Mouse (Mus musculus) lung, adult 18-20 months (tissue): ENCODE data around the gene 1700028J19Rik.
"Not testable (repeated sequence)": the region's sequence is repeated elsewhere in the genome, so short reads cannot be mapped to it uniquely, and the experiment has no call there.

ENCODE experiments used
- DNase-seq, 2 experiments: peaks; one replicate each; pipeline ENCODE4 v3.0.0; 2022; ENCODE audit warnings: mixed read lengths in 2 of 2

1700028J19Rik gene

GRCm38 (mm10) chr7:44246055-44246983 is at the start of gene 1700028J19Rik, which contains the start of gene 2410002F23Rik:
Gene 1700028J19Rik, minus strand, starts transcription at chr7:44246695.
Gene 2410002F23Rik, plus strand, starts transcription at chr7:44246722.
- peak; percentile 87 to 89 for DNase-seq

DNA sequence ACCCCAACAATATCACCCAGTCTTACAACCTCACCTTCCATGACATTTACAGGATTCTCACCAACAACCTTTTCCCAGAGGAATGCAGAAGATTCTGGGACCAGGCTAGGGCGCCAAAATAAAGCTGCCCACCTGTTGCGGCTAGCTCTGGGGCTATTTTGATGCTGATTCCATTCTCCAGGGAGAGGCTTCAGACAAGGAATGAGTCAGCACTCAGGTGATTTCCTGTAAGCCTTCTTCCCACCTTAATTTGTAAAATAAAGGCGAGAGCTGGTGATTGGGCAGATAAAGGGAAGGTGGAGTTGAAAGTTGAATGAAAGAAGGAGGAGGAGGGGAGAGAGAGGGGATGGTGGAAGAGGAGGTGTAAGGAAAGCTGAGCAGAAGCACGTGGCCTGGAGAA is 44.9 kb upstream of the 1700028J19Rik start:
- DNase-seq = no peak

GRCm38 (mm10) chr7:44290986-44291385 is 44.5 kb upstream of the 1700028J19Rik start:
- no peak for DNase-seq

DNA sequence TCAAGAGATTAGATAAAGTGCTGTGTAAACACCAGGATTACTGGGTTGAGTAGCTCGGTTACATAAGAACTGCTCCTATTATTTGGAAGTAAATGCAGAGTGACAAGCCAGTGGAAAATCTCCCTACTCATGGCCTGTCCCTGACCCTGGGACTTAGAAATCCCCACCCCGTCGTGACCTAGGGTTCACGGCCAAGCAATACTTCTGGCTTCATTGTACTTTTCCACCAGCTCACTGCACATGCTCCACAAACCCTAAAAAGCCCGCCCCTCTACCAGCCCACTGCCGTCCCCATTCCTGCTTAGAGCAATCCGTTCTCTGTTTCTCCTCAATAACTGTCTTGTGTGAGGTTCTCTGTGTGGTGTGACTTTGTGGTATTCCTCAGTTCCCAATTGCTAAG is 41.3 kb upstream of the 1700028J19Rik start:
- peak in 1 of 2 experiments; percentile 44 for DNase-seq

DNA sequence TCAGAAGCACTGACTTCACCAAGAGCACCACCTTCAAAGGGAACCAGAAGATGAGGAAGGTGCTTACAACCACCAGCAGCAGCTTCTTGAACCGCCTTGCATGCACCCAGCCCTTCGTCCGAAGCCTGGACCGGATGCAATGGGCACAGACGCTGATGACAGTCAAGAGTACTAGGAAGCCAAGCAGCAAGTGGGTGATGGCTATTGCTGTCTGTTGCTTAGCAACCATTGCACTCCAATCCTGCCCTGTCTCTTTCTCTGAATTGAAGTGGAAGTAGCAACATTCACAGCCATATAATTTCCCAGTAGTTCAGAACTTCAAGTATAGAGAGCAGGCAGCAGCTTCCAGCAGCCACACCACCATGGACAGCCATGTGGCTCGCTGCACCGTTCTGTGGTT is 35.1 kb upstream of the 1700028J19Rik start:
- no peak for DNase-seq

- no peak for DNase-seq
These were observed 34.5 kb upstream of the 1700028J19Rik start for GRCm38 (mm10) chr7:44280959-44281358.

DNA sequence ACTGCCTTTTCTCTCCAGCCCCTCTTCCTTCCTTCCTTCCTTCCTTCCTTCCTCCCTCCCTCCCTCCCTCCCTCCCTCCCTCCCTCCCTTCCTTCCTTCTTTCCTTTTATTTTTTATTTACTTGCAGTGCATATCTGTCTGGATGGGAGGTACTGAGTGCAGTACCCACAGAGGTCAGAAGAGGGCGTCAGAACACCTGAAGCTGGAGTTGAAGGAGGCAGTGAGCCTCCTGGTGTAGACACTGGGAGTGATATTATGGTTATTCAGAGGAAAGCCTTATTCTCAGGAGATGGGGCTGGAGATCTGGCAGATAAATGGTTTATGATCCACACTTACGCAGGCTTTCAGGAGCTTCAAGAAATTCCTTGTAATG is 30.7 kb upstream of the 1700028J19Rik start:
- DNase-seq = peak; percentile 15 to 22

- no peak for DNase-seq
These were observed 30.2 kb upstream of the 1700028J19Rik start for GRCm38 (mm10) chr7:44276461-44277249.

- no peak for DNase-seq
These were observed 29.1 kb upstream of the 1700028J19Rik start for GRCm38 (mm10) chr7:44275546-44275945.

GRCm38 (mm10) chr7:44274096-44274495 is 27.6 kb upstream of the 1700028J19Rik start:
- DNase-seq = no peak

GRCm38 (mm10) chr7:44273446-44273845 is 27.0 kb upstream of the 1700028J19Rik start:
- no peak for DNase-seq

- DNase-seq = no peak
These were observed 26.1 kb upstream of the 1700028J19Rik start for GRCm38 (mm10) chr7:44272546-44272945.

GRCm38 (mm10) chr7:44271309-44271708 is 24.8 kb upstream of the 1700028J19Rik start:
- no peak for DNase-seq

DNA sequence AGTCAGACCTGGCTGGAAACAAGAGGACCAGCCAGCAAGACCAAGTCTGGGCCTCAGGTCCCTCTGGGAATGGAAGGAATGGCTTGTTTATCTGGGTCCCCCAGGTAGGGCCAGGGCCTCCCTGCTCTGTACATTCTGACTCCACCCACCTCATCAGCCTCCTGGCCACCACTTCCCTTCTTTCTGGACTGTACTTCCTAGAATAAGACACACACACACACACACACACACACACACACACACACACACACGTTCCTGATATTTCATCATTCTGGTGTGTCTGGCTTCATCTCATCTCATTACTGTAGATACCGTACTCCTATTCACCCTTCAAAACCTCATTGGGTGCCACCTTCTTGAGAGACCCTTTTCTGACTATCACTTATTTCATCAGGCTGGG is 22.9 kb upstream of the 1700028J19Rik start:
- DNase-seq = no peak

DNA sequence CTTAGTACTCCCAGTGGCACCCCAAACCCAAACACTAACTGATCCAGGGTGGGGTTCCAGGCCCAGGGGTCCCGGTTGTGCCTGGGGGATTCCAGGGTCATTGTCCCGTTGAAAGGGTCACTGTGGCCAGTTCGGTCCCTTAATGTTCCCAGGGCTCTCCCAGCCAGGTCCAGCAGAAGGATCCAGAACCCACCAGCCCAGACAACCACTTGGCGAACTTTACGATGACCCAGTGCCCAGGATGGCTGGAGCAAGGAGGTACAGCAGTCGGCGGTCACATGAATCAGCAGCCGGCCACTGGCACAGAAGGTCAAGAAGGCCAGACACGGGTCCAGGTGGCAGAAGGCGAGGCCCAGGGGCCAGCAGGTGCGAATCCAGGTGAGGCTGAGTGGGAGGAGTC is 21.6 kb upstream of the 1700028J19Rik start:
- DNase-seq = no peak

- peak; percentile 91 to 94 for DNase-seq
These were observed 16.5 kb upstream of the 1700028J19Rik start for GRCm38 (mm10) chr7:44262791-44263643.

- DNase-seq = no peak
These were observed 14.7 kb upstream of the 1700028J19Rik start, which contains the start of gene Gm15517 for GRCm38 (mm10) chr7:44261147-44261546. Gene Gm15517, plus strand, starts transcription at chr7:44261447.

DNA sequence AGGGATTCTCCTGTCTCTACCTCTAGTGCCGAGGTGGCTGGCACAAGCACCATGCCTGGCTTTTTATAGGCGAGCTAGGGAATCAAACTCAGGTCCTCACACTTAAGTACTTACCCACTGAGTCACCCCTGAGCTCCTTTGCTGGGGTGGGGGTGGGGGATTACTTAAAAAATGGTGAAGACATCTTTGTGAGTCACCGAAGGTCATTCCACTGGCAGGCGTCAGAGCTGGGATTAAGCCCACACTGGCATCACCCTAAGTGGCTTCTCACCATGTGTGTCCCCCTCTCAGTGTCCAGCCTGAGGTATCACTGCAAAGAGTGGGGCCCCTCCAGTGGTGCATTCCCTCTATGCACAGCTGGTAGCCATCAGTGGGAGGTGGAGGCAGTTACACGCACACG is 13.9 kb upstream of the 1700028J19Rik start:
- DNase-seq = no peak

DNA sequence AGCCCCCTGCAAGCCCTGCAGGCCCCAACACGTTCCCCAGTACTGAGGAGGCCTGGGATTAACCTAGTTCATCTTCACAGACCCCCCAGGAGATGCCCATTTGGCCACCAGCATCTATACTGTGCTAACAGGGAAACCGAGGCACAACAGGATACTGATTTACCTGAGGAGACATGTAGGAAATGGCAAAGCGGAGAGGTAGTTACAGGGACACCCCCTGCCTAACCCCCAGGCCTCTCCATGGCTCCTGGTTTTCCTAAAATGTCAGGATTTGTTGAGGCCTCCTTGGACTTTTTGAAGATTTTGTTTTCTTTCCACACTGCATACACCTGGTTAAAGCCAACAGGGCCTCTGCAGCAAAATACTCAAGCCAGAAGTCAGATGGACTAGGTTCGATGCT is 10.8 kb upstream of the 1700028J19Rik start, which contains the start of gene Acp4:
Gene Acp4, minus strand, starts transcription at position 101 of the 400 bp plus-strand sequence.
- DNase-seq = no peak

DNA sequence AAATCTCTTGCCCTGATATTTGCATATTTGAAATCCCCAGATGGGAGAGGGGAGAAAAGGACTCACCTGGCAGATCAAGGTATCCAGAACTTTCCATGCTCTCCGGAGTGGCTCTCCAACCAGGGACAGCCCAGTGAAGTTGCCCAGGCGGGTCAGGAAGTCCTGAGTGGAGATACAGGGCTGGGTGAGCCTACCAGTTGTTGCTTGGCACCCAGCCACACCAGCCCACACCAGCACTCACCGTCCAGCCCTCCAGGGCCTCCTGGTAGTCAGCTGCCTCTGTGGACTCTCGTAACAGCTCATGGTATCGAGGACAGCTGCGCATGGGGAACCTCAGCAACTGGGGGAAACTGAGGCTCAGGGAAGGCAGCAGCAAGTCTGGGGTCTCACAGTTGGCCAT is 8.4 kb upstream of the 1700028J19Rik start:
- no peak for DNase-seq

GRCm38 (mm10) chr7:44253023-44253616 is 6.6 kb upstream of the 1700028J19Rik start:
- no peak for DNase-seq

GRCm38 (mm10) chr7:44250732-44251275 is 4.3 kb upstream of the 1700028J19Rik start:
- not testable (repeated sequence) for DNase-seq
